Mouse (Mus musculus): Measurements from ENCODE around the gene Fbxl3. TPM values are rescaled to one million over a fixed set of nuclear protein-coding genes. Genes with fewer than 3 reads are reported as not detected.

Gene Fbxl3
- polyA plus RNA-seq (2016; fragmentation: Nextera tagmentation; extraction: Ambion mirVana): 27.2 and 31.4 TPM in 2 replicates

DNA sequence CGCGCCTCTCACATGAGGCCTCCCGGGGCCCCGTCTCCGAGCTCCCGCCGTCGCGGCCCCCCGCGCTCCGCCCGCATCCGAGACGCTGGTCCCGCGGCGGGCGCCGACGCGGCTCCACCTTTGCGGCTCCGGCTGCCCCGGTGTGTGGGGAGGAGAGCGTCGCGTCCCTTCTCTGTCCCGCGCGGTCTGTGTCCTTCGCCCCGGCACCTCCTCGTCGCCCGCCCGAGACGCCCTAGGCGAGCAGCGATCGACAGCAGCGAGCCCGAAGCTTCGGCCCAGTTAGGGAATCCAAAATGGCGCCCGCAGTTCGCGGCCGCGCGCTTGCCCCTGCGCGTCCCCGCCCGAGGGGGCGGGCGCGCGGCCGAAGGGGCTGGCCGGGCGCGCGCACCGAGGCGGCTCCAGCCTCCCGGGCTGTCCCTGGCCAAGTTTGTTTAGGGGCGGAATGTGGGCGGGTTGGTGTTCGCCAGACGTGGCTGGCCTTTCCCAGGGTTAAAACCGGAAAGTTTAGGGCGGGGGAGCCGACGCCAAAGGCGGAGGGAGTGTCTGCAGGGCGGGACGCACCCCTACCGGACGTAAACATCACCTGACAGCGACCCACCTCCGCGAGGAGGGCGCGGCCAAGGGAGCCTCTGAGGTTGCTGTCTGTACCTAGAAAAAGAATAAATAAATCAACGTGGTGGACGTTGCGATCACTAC, at the start of gene Fbxl3:
Gene Fbxl3 (minus strand): TSS at position 329 of the 696 bp plus-strand sequence.
- peak within 1 kb of the TSS; percentile 95 for H3K9ac ChIP-seq
- no peaks in the 10 kb centered on the region for H3K9me3 ChIP-seq
- peak within 1 kb of the TSS; percentile 98 for H3K27ac ChIP-seq
- under 1% methylated on average over 86 of the region's 88 CpGs for WGBS
- H3K4me2 ChIP-seq (replicated peaks): peak within 1 kb of the TSS; percentile 59
- H3K36me3 ChIP-seq: 0 out of 2 replicates have a peak, but pooled peaks cover 3% of the 10 kb centered on the region
- H3K27me3 ChIP-seq: no peaks in the 10 kb centered on the region
- peak within 1 kb of the TSS; percentile 82 for H3K4me3 ChIP-seq
- H3K4me1 ChIP-seq: peaks cover 8% of the 10 kb centered on the region; the same call in 1 of the 2 replicates
- ATAC-seq (ENCODE audit: insufficient number of reproducible peaks, insufficient read depth, low FRiP score, low TSS enrichment): peak; percentile 92

DNA sequence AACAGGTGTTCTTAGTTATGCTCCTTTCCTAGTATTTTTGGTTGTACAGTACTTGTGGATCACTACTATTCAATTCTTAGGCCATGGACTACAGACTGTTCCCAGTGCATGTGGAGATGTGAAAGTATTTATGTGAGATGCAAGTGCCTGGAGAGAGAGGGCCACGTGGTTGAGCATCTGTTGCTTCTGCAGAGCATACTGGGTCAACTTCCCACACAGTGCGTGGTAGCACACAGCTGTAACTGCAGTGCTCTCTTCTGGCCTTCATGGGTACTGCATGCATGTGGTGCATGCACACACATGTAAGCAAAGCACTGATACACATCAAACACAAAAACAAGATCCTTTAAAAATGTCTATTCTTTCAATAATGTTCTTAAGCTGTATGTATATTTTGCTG, 32.6 kb upstream of the Fbxl3 start:
- Histone ChIP-seq H3K27ac (no peak overlapping the region), H3K4me2 (replicated peaks) (no peak overlapping the region), H3K9ac (no peak overlapping the region), H3K4me3 (no peak overlapping the region), H3K4me1 (no peaks in the 10 kb centered on the region), H3K36me3 (peaks cover 43% of the 10 kb centered on the region), H3K27me3 (no peaks in the 10 kb centered on the region), H3K9me3 (no peaks in the 10 kb centered on the region)
- no peak for ATAC-seq (ENCODE audit: insufficient number of reproducible peaks, insufficient read depth, low FRiP score, low TSS enrichment)
- 79% methylated on average over 2 of the region's 2 CpGs for WGBS

DNA sequence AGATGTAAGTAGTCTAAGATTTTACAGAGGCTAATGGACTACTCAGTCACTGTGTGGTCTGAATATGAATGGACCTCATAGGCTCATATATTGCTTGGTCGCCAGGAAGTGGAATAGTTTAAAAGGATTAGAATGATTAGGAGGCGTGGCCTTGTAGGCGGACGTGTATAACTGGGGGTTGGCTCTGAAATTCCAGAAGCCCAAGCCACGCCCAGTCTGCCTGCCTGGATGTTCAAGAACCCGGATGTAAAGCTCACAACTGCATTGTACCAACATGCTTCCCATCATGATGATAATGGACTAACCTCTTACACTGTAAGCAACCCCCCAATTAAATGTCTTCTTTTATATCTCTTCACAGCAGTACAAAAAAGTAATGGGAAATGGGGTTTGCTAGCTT, 26.4 kb upstream of the Fbxl3 start:
- peaks cover 52% of the 10 kb centered on the region for H3K36me3 ChIP-seq

DNA sequence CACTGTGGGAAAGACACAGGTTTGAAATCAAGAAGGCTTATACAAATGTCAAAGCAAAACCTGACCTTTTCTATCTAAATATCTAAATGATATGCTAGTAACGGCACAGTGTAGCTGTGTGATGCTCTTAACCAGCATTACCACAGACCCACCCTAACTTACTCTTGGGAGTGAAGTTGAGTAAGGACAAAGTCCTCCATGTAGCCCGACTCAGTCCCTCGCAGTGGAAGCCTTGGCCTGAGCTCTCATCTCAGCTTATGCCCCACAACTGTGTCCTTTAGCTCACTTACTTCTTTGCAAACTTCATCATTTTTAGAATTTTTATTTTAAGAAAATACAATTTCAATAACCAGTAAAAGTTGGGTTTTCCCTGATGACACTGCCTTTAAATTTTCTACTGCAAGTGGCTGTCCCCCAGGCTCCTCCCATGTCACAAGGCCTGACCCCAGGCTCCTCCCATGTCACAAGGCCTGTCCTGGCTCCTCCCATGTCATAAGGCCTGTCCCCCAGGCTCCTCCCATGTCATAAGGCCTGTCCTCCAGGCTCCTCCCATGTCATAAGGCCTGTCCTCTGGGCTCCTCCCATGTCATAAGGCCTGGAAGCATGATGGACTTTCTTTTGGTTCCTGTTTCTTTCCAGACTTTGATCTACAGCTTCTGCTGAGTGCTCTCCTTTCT, 15.8 kb upstream of the Fbxl3 start:
- H3K36me3 ChIP-seq: peaks cover 60% of the 10 kb centered on the region
- ATAC-seq (ENCODE audit: insufficient number of reproducible peaks, insufficient read depth, low FRiP score, low TSS enrichment): no peak
- no peak overlapping the region for H3K4me3 ChIP-seq
- H3K9me3 ChIP-seq: no peaks in the 10 kb centered on the region
- no peaks in the 10 kb centered on the region for H3K4me1 ChIP-seq
- 96% methylated on average over 3 of the region's 3 CpGs for WGBS
- no peak overlapping the region for H3K27ac ChIP-seq
- no peak overlapping the region for H3K4me2 ChIP-seq (replicated peaks)
- H3K9ac ChIP-seq: no peak overlapping the region
- H3K27me3 ChIP-seq: no peaks in the 10 kb centered on the region

More for the DNA sequence above, 26.4 kb upstream of the Fbxl3 start:
- 89% methylated on average over 6 of the region's 6 CpGs for WGBS
- Histone ChIP-seq H3K9me3 (no peaks in the 10 kb centered on the region), H3K4me3 (no peak overlapping the region), H3K4me2 (replicated peaks) (no peak overlapping the region), H3K27me3 (no peaks in the 10 kb centered on the region), H3K27ac (no peak overlapping the region), H3K9ac (no peak overlapping the region), H3K4me1 (no peaks in the 10 kb centered on the region)
- no peak for ATAC-seq (ENCODE audit: insufficient number of reproducible peaks, insufficient read depth, low FRiP score, low TSS enrichment)

DNA sequence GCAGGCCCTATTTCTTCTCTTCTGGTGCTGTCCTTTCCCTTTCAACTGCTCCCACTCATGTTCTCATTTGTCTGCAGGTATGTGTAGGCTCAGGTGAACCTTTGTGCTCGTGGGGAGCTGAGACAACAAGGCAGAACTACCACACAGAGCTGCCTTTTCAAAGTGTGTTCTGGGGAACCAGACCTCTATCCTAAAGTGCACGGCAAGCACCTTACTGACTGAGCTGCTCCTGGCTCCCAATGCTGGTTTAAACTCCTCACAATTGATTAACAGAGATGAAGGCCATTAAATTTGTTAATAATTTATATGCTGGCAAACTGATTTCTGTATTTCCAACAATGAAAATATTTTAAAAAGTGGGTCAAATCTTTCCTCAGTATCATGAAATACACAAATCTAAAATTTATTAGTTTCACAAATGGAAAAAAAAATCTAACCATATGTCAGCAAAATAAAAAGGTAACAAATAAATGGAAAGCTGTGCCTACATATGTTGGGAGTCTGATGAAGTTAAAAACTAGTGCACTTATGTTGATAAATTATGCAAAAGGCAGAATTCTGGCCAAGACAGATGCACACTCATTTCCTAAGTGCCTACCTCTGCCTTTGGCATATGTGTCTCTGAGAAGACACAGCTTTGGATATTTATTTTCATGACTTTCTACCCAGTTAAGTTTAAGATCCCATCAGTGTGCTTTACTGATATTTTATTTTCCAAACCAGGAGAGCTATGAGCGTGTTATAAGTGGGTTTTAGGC, 13.4 kb upstream of the Fbxl3 start:
- no peak overlapping the region for H3K9ac ChIP-seq
- no peak overlapping the region for H3K27ac ChIP-seq
- H3K4me3 ChIP-seq: no peak overlapping the region
- ATAC-seq (ENCODE audit: insufficient number of reproducible peaks, insufficient read depth, low FRiP score, low TSS enrichment): no peak
- H3K27me3 ChIP-seq: no peaks in the 10 kb centered on the region
- H3K36me3 ChIP-seq: peaks cover 47% of the 10 kb centered on the region
- WGBS: 93% methylated on average over 3 of the region's 3 CpGs
- H3K4me2 ChIP-seq (replicated peaks): no peak overlapping the region
- H3K9me3 ChIP-seq: no peaks in the 10 kb centered on the region
- no peaks in the 10 kb centered on the region for H3K4me1 ChIP-seq

DNA sequence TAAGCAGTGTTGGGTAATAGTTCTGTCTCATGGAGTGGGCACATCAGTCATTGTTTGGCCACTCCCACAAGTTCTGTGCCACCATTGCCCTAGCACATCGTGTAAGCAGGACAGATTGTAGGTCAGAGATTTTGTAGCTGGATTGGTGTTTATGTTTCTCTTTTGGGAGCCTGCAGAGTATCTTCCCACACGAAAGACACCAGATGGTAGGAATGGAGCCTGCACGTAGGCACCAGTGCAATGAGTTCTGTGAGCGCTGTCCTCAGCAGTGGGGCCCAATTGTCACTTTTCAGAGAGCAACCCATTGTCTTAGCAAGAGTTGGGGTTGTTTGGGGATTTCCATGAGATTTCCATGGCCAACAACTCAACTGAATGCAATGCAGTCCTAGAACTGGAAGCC, 10.6 kb upstream of the Fbxl3 start:
- 91% methylated on average over 4 of the region's 4 CpGs for WGBS
- Histone ChIP-seq H3K27ac (no peak overlapping the region), H3K27me3 (no peaks in the 10 kb centered on the region), H3K4me3 (no peak overlapping the region), H3K36me3 (peaks cover 21% of the 10 kb centered on the region), H3K4me2 (replicated peaks) (no peak overlapping the region), H3K4me1 (no peaks in the 10 kb centered on the region), H3K9me3 (no peaks in the 10 kb centered on the region), H3K9ac (no peak overlapping the region)
- no peak for ATAC-seq (ENCODE audit: insufficient number of reproducible peaks, insufficient read depth, low FRiP score, low TSS enrichment)

DNA sequence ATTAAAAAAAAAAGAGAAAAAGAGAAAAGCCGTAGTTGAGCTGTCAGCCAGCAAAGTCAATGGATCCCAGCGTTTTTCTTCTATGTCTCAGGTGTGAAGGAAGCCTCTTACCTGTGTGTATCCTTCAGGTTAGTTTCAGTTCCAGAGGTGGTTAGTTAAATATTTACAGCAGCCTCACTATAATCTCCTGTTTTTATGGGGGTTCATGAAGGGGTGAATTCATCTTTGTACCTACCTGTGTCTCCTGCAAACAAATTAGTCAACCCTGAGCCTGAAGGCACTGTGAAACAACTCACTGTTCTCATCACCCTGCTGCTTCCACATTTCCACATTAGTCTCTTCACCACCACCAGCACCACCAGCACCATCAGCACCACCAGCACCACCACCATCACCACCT, 6.9 kb upstream of the Fbxl3 start:
- H3K36me3 ChIP-seq: no peaks in the 10 kb centered on the region
- WGBS: 91% methylated on average over 2 of the region's 2 CpGs
- H3K27me3 ChIP-seq: no peaks in the 10 kb centered on the region
- H3K27ac ChIP-seq: no peak overlapping the region
- no peak overlapping the region for H3K9ac ChIP-seq
- H3K4me1 ChIP-seq: no peaks in the 10 kb centered on the region
- ATAC-seq (ENCODE audit: insufficient number of reproducible peaks, insufficient read depth, low FRiP score, low TSS enrichment): no peak
- no peaks in the 10 kb centered on the region for H3K9me3 ChIP-seq
- no peak overlapping the region for H3K4me2 ChIP-seq (replicated peaks)
- no peak overlapping the region for H3K4me3 ChIP-seq

DNA sequence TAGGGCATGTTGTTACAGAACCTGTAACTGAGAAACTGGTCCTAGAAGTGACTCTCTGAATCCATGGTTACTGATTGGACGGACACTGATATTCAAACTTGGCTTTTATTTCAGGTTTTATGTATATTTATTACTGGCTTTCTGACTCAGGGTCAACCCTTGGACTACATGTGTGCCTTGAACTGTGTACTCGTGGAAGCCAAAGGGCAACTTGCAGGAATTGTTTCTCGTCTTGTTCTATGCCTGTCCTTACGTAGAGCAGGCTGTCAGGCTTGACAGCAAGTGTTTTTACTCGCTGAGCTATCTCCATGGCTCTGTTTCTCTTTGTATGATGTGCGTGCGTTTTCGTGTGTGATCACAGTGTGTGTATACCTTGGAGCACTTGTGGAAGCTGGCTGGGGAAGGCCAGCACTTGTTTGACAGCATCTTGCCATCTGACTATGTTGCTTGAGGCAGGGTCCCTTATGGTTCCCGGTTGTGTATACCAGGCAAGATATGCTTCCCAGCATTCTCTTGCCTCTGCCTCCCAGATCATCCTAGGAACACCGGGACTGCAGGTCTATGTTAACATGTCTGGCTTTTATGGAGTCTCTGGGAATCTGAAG, 3.5 kb upstream of the Fbxl3 start:
- Histone ChIP-seq H3K4me2 (replicated peaks) (no peak overlapping the region), H3K4me3 (no peak overlapping the region), H3K9ac (no peak overlapping the region), H3K4me1 (peaks cover 3% of the 10 kb centered on the region; the same call in 1 of the 2 replicates), H3K27me3 (no peaks in the 10 kb centered on the region), H3K36me3 (no peaks in the 10 kb centered on the region), H3K27ac (no peak overlapping the region), H3K9me3 (no peaks in the 10 kb centered on the region)
- no peak for ATAC-seq (ENCODE audit: insufficient number of reproducible peaks, insufficient read depth, low FRiP score, low TSS enrichment)
- 80% methylated on average over 10 of the region's 10 CpGs for WGBS

DNA sequence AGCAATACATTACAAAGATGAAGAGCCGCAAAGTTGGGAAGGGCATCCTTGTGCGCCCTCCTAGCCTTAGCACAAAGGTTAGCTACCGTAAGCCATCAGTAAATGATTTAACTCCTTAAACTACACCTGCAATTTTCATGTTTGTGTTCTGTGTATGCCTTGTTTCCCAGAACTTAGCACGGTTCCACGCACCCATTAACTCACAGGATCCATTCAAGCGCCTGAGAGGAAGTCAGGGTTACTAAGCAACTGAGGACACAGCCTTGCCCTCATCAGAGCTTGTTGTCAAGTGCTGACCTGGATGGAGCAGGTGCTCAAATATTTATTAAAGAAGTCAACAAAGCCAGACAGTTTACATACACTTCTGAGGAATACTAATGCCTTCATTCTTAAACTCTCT, 2.9 kb upstream of the Fbxl3 start:
- Histone ChIP-seq H3K27me3 (no peaks in the 10 kb centered on the region), H3K4me3 (no peak overlapping the region), H3K9ac (no peak overlapping the region), H3K4me1 (peaks cover 6% of the 10 kb centered on the region; the same call in 1 of the 2 replicates), H3K27ac (no peak overlapping the region), H3K36me3 (no peaks in the 10 kb centered on the region), H3K4me2 (replicated peaks) (no peak overlapping the region), H3K9me3 (no peaks in the 10 kb centered on the region)
- 68% methylated on average over 6 of the region's 6 CpGs for WGBS
- no peak for ATAC-seq (ENCODE audit: insufficient number of reproducible peaks, insufficient read depth, low FRiP score, low TSS enrichment)

DNA sequence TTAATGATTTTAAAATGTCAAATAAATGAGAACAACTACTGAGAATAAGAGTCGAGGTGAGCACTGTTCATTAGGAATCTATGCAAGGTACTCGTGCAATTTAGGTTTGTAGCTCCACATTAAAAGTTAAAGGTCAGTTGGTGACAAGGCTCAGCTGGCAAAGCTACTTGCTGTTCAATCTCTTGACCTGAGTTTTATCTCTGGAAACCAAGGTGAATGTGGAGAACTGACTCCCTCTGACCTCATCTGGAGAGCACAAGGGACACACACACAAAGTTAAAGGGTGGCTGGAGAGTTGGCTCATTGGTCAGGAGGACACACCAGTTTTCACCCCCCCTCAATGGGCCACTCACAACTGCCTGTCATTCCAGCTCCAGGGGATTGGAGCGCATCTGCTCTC, 1.8 kb upstream of the Fbxl3 start:
- Histone ChIP-seq H3K4me1 (peaks cover 8% of the 10 kb centered on the region; the same call in 1 of the 2 replicates), H3K4me2 (replicated peaks) (no peak overlapping the region), H3K4me3 (no peak overlapping the region), H3K9me3 (no peaks in the 10 kb centered on the region), H3K9ac (no peak overlapping the region), H3K27ac (no peak overlapping the region), H3K27me3 (no peaks in the 10 kb centered on the region), H3K36me3 (no peaks in the 10 kb centered on the region)
- ATAC-seq (ENCODE audit: insufficient number of reproducible peaks, insufficient read depth, low FRiP score, low TSS enrichment): no peak
- 77% methylated on average over 3 of the region's 3 CpGs for WGBS

DNA sequence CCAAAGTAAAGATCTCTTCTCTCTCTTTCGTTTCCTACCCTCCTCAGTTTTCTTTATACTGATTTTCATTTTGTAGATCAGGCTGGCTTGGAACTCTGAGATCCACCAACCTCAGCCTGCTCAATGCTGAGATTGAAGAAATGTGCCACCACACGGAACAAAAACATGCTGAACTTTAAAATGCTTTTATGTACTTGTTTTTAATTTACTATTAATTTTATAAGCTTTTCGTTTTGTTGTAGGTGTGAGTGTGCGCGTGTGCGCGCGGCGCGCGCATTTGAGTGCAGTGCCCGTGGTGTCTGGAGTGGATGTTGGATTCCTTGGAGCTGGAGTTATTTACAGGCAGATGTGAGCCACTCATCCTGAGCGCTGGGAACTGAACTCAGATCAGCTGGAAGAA, 930 bp upstream of the Fbxl3 start:
- Histone ChIP-seq H3K4me1 (peaks cover 8% of the 10 kb centered on the region; the same call in 1 of the 2 replicates), H3K9ac (no peak overlapping the region), H3K27me3 (no peaks in the 10 kb centered on the region), H3K27ac (no peak overlapping the region), H3K4me2 (replicated peaks) (no peak overlapping the region), H3K4me3 (no peak overlapping the region), H3K9me3 (no peaks in the 10 kb centered on the region), H3K36me3 (0 out of 2 replicates have a peak, but pooled peaks cover under 1% of the 10 kb centered on the region)
- no peak for ATAC-seq (ENCODE audit: insufficient number of reproducible peaks, insufficient read depth, low FRiP score, low TSS enrichment)
- WGBS: 82% methylated on average over 13 of the region's 13 CpGs

Measured in embryonic facial prominence, embryonic 12.5 days (tissue).